Mouse (Mus musculus) intestine, embryonic 16.5 days (tissue): Measurements from ENCODE around the gene Ttc34. TPM values are rescaled to one million over a fixed set of nuclear protein-coding genes. Genes with fewer than 3 reads are reported as not detected.

Source experiments
- ATAC-seq: fragments of 200-750 bp; cut with Nextera tagmentation; 2 replicates; pipeline ENCODE4 v1.8.0; 2017; ENCODE audit warnings: moderate TSS enrichment, moderate library complexity
- H3K27ac ChIP-seq: fragments of 300-500 bp; sonication (generic); 2 replicates; pipeline ENCODE4 v1.5.1; 2014; ENCODE audit warnings: mild to moderate bottlenecking, low read length
- H3K27me3 ChIP-seq: fragments of 300-500 bp; sonication (generic); replicated peaks from 2 replicates; pipeline ENCODE4 v1.6.1; 2014; ENCODE audit warnings: low read length, control low read depth, mixed read lengths; ENCODE audit not compliant: control insufficient read depth, insufficient read depth
- H3K36me3 ChIP-seq: fragments of 300-500 bp; sonication (generic); 2 replicates; pipeline ENCODE4 v1.6.1; 2014; ENCODE audit warnings: low read length, control low read depth; ENCODE audit not compliant: control insufficient read depth, insufficient read depth
- H3K4me1 ChIP-seq: fragments of 300-500 bp; sonication (generic); 2 replicates; pipeline ENCODE4 v1.6.1; 2014; ENCODE audit warnings: low read length, control low read depth, mixed read lengths; ENCODE audit not compliant: control insufficient read depth, insufficient read depth
- H3K4me2 ChIP-seq: fragments of 300-500 bp; sonication (generic); 2 replicates; pipeline ENCODE4 v1.6.1; 2014; ENCODE audit warnings: low read depth, low read length, control low read depth
- H3K4me3 ChIP-seq: fragments of 300-500 bp; sonication (generic); 2 replicates; pipeline ENCODE4 v1.5.1; 2014; ENCODE audit warnings: mild to moderate bottlenecking, low read length
- H3K9ac ChIP-seq: fragments of 300-500 bp; sonication (generic); 2 replicates; pipeline ENCODE4 v1.6.1; 2014; ENCODE audit warnings: low read depth, low read length
- H3K9me3 ChIP-seq: fragments of 300-500 bp; sonication (generic); 2 replicates; pipeline ENCODE4 v1.6.1; 2016; ENCODE audit warnings: low read length, control low read depth; ENCODE audit not compliant: control insufficient read depth
- WGBS: fragments of 180-500 bp; shearing (Covaris S2); extraction: QIAGEN DNeasy Blood & Tissue Kit; methylation state at CpG from one replicate; pipeline ENCODE4 v1.1.7; 2014; 5-methylcytosine and 5-hydroxymethylcytosine counted together
- polyA plus RNA-seq: library from polyadenylated mRNA; unstranded; fragments of >200 nt; fragmentation: Nextera tagmentation; extraction: Ambion mirVana; gene quantifications from 2 replicates; pipeline ENCODE4 v1.2.1, GENCODE M21; 2015

The Ttc34 gene
- polyA plus RNA-seq = 0.06 and 0.12 TPM in 2 replicates

- Histone ChIP-seq H3K4me2 (no peak within 1 kb of the TSS), H3K9me3 (no peaks in the 10 kb centered on the region), H3K27ac (no peak within 1 kb of the TSS), H3K4me1 (no peaks in the 10 kb centered on the region), H3K4me3 (no peak within 1 kb of the TSS), H3K36me3 (no peaks in the 10 kb centered on the region), H3K9ac (no peak within 1 kb of the TSS), H3K27me3 (no peaks in the 10 kb centered on the region)
- no peak for ATAC-seq
- 65% methylated on average over 2 of the region's 2 CpGs for WGBS
These were observed at the start of gene Ttc34 for GRCm38 (mm10) chr4:154837170-154837569. Ttc34 (plus strand) TSS chr4:154837459.

DNA sequence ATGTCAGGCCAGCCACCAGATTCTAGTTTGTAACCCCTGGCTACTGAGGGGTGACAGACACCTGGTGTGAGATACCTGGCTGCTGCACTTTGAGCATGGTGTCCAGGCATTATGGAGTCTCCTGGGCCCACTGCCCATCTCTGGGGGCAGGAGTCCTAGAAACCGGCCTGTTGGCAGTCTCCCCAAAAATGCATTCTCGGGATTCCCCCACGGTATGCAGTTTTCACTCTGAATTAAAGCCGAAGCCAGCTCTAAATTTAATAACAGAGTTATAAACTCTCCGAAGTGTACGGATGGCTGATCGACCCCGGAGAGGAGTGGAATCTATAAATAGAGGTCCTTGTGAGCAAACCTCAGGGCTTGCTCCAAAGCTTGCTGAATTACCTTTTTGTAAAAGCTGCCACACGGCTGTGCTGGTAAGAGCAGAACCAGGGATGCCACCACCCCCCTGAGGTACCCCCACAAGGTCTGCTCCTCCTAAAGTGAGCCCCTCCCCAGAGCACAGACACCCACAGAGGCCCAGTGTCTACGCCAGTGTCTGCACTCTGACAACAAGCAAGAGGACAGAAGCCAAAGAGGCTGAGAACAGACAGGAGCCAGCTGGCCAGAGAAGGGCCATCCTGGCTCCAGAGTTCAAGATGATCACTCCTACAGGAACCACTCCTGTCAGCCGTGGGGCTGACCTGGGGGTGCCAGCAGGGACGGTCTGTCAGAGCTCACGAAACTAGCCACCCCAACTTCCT, 49.1 kb upstream of the Ttc34 start:
- 42% methylated on average over 13 of the region's 13 CpGs for WGBS
- H3K4me1 ChIP-seq = peaks cover 9% of the 10 kb centered on the region
- H3K4me3 ChIP-seq = no peak overlapping the region
- H3K27ac ChIP-seq = peak overlapping the region; percentile 8
- no peak overlapping the region for H3K9ac ChIP-seq
- no peaks in the 10 kb centered on the region for H3K27me3 ChIP-seq
- H3K4me2 ChIP-seq = no peak overlapping the region
- ATAC-seq = no peak; the same call in 1 of the 2 replicates
- H3K36me3 ChIP-seq = no peaks in the 10 kb centered on the region
- H3K9me3 ChIP-seq = no peaks in the 10 kb centered on the region

DNA sequence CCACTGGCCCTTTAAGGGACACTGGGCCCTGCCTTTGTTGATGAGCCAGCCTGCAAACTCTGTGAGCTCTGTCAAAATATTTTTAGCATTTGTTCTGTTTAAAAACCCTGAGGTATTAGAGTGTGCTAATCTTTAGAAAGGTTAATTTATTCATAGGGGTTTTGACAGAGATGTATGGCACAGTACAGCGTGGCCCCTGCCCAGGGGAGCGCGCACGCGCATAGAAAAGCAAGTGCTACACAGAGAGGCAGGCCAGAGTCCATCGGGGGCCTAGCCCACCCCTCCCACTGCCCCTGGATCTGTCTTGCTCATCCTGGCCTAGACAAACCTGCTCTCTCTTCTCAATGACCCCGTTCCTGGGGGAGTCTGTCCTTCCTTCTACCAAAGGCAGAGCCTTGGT, 45.4 kb upstream of the Ttc34 start:
- Histone ChIP-seq H3K27ac (no peak overlapping the region), H3K9ac (no peak overlapping the region), H3K36me3 (no peaks in the 10 kb centered on the region), H3K9me3 (no peaks in the 10 kb centered on the region), H3K27me3 (no peaks in the 10 kb centered on the region; the same call in 1 of the 2 replicates), H3K4me3 (no peak overlapping the region), H3K4me1 (peaks cover 3% of the 10 kb centered on the region; the same call in 1 of the 2 replicates), H3K4me2 (no peak overlapping the region)
- ATAC-seq = no peak
- 71% methylated on average over 7 of the region's 7 CpGs for WGBS

GRCm38 (mm10) chr4:154793499-154793898, 43.8 kb upstream of the Ttc34 start:
- no peaks in the 10 kb centered on the region for H3K9me3 ChIP-seq
- ATAC-seq = no peak
- no peak overlapping the region for H3K4me2 ChIP-seq
- H3K27ac ChIP-seq = no peak overlapping the region
- no peak overlapping the region for H3K9ac ChIP-seq
- H3K27me3 ChIP-seq = peaks cover 3% of the 10 kb centered on the region; the same call in 1 of the 2 replicates
- H3K36me3 ChIP-seq = no peaks in the 10 kb centered on the region
- H3K4me3 ChIP-seq = no peak overlapping the region
- WGBS = 39% methylated on average over 7 of the region's 7 CpGs
- H3K4me1 ChIP-seq = peaks cover under 1% of the 10 kb centered on the region; the same call in 1 of the 2 replicates

- Histone ChIP-seq H3K27ac (no peak overlapping the region), H3K9ac (no peak overlapping the region), H3K27me3 (peaks cover 22% of the 10 kb centered on the region), H3K4me2 (no peak overlapping the region), H3K4me3 (no peak overlapping the region), H3K9me3 (no peaks in the 10 kb centered on the region), H3K36me3 (no peaks in the 10 kb centered on the region), H3K4me1 (no peaks in the 10 kb centered on the region)
- ATAC-seq = no peak
- WGBS = 7% methylated on average over 4 of the region's 4 CpGs
These were observed 39.4 kb upstream of the Ttc34 start for GRCm38 (mm10) chr4:154797834-154798233.

- ATAC-seq = no peak
- 55% methylated on average over 5 of the region's 5 CpGs for WGBS
- Histone ChIP-seq H3K9ac (no peak overlapping the region), H3K4me3 (no peak overlapping the region), H3K27ac (no peak overlapping the region), H3K27me3 (peaks cover 24% of the 10 kb centered on the region), H3K4me2 (no peak overlapping the region), H3K4me1 (no peaks in the 10 kb centered on the region), H3K9me3 (no peaks in the 10 kb centered on the region), H3K36me3 (no peaks in the 10 kb centered on the region)
These were observed 36.7 kb upstream of the Ttc34 start for GRCm38 (mm10) chr4:154800543-154800942.

DNA sequence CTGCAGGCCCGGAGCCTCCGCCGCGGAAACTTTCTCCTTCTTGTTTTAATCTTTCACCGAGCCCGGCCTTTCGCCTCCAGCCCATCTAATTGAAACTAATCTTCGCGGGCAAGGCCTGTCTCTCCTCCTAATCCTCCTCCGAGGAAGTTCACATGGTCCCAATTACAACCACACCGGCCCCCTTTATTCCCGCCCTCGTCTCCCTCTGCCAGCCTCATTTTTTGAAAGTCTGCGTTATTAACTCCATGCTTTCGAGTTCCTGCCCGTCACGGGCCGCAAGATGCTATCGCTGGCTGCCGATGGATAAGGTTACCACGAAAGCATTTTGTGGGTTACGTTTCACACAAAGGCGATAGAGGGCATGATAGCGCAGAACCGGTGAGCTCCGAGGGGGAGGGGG, 35.0 kb upstream of the Ttc34 start:
- H3K27ac ChIP-seq = no peak overlapping the region
- no peak for ATAC-seq
- no peaks in the 10 kb centered on the region for H3K4me1 ChIP-seq
- H3K9ac ChIP-seq = no peak overlapping the region
- no peak overlapping the region for H3K4me3 ChIP-seq
- no peaks in the 10 kb centered on the region for H3K36me3 ChIP-seq
- peaks cover 26% of the 10 kb centered on the region for H3K27me3 ChIP-seq
- no peaks in the 10 kb centered on the region for H3K9me3 ChIP-seq
- 7% methylated on average over 26 of the region's 26 CpGs for WGBS
- peak overlapping the region; percentile 14; the same call in 1 of the 2 replicates for H3K4me2 ChIP-seq

GRCm38 (mm10) chr4:154825662-154826061, 11.6 kb upstream of the Ttc34 start:
- H3K9me3 ChIP-seq = no peaks in the 10 kb centered on the region
- H3K9ac ChIP-seq = no peak overlapping the region
- no peak overlapping the region for H3K4me2 ChIP-seq
- H3K27me3 ChIP-seq = no peaks in the 10 kb centered on the region
- H3K36me3 ChIP-seq = no peaks in the 10 kb centered on the region
- 33% methylated on average over 6 of the region's 6 CpGs for whole genome bisulfite sequencing
- H3K4me1 ChIP-seq = no peaks in the 10 kb centered on the region
- ATAC-seq = peak; percentile 44
- H3K27ac ChIP-seq = no peak overlapping the region
- no peak overlapping the region for H3K4me3 ChIP-seq

GRCm38 (mm10) chr4:154826224-154826623, 11.0 kb upstream of the Ttc34 start:
- Histone ChIP-seq H3K36me3 (no peaks in the 10 kb centered on the region), H3K27ac (no peak overlapping the region), H3K4me3 (no peak overlapping the region), H3K4me1 (no peaks in the 10 kb centered on the region), H3K9me3 (no peaks in the 10 kb centered on the region), H3K9ac (no peak overlapping the region), H3K27me3 (no peaks in the 10 kb centered on the region), H3K4me2 (no peak overlapping the region)
- 58% methylated on average over 7 of the region's 7 CpGs for WGBS
- peak; percentile 13; the same call in 1 of the 2 replicates for ATAC-seq
